Mouse (Mus musculus): ENCODE results near the gene Kdm8. TPM values are rescaled to one million over a fixed set of nuclear protein-coding genes. Genes with fewer than 3 reads are reported as not detected.

The Kdm8 gene
- total RNA-seq, 1 experiment from 2014 or later: 7.0 TPM

- ATAC-seq (replicated peaks in 1 of 2; ENCODE audit: insufficient read depth in 1 of 2, low FRiP score in 2 of 2, low TSS enrichment in 1 of 2, low read depth in 1 of 2, poor library complexity in 2 of 2, severe bottlenecking in 2 of 2): no peak
These were observed 2.2 kb upstream of the Kdm8 start for GRCm38 (mm10) chr7:125442323-125442722.

- ATAC-seq (replicated peaks in 1 of 2; ENCODE audit: insufficient read depth in 1 of 2, low FRiP score in 2 of 2, low TSS enrichment in 1 of 2, low read depth in 1 of 2, poor library complexity in 2 of 2, severe bottlenecking in 2 of 2): no peak
These were observed 406 bp upstream of the Kdm8 start for GRCm38 (mm10) chr7:125444076-125444463.

GRCm38 (mm10) chr7:125450678-125451077, 6.2 kb downstream of the Kdm8 start:
- ATAC-seq (replicated peaks in 1 of 2; ENCODE audit: insufficient read depth in 1 of 2, low FRiP score in 2 of 2, low TSS enrichment in 1 of 2, low read depth in 1 of 2, poor library complexity in 2 of 2, severe bottlenecking in 2 of 2): no peak

GRCm38 (mm10) chr7:125451078-125451477, 6.6 kb downstream of the Kdm8 start:
- no peak for ATAC-seq (replicated peaks in 1 of 2; ENCODE audit: insufficient read depth in 1 of 2, low FRiP score in 2 of 2, low TSS enrichment in 1 of 2, low read depth in 1 of 2, poor library complexity in 2 of 2, severe bottlenecking in 2 of 2)

- no peak for ATAC-seq (replicated peaks in 1 of 2; ENCODE audit: insufficient read depth in 1 of 2, low FRiP score in 2 of 2, low TSS enrichment in 1 of 2, low read depth in 1 of 2, poor library complexity in 2 of 2, severe bottlenecking in 2 of 2)
These were observed 9.2 kb downstream of the Kdm8 start for GRCm38 (mm10) chr7:125453671-125454070.

GRCm38 (mm10) chr7:125462200-125462599, 17.7 kb downstream of the Kdm8 start:
- no peak for ATAC-seq (replicated peaks in 1 of 2; ENCODE audit: insufficient read depth in 1 of 2, low FRiP score in 2 of 2, low TSS enrichment in 1 of 2, low read depth in 1 of 2, poor library complexity in 2 of 2, severe bottlenecking in 2 of 2)

- ATAC-seq (replicated peaks in 1 of 2; ENCODE audit: insufficient read depth in 1 of 2, low FRiP score in 2 of 2, low TSS enrichment in 1 of 2, low read depth in 1 of 2, poor library complexity in 2 of 2, severe bottlenecking in 2 of 2): peak; percentile 53 to 55
These were observed 25.5 kb downstream of the Kdm8 start for GRCm38 (mm10) chr7:125469937-125470336.

GRCm38 (mm10) chr7:125470901-125471300, 26.4 kb downstream of the Kdm8 start:
- ATAC-seq (replicated peaks in 1 of 2; ENCODE audit: insufficient read depth in 1 of 2, low FRiP score in 2 of 2, low TSS enrichment in 1 of 2, low read depth in 1 of 2, poor library complexity in 2 of 2, severe bottlenecking in 2 of 2): no peak

- ATAC-seq (replicated peaks in 1 of 2; ENCODE audit: insufficient read depth in 1 of 2, low FRiP score in 2 of 2, low TSS enrichment in 1 of 2, low read depth in 1 of 2, poor library complexity in 2 of 2, severe bottlenecking in 2 of 2): peak; percentile 82 to 83
These were observed 27.7 kb downstream of the Kdm8 start for GRCm38 (mm10) chr7:125471991-125472741.

GRCm38 (mm10) chr7:125474535-125474934, 30.1 kb downstream of the Kdm8 start:
- ATAC-seq (replicated peaks in 1 of 2; ENCODE audit: insufficient read depth in 1 of 2, low FRiP score in 2 of 2, low TSS enrichment in 1 of 2, low read depth in 1 of 2, poor library complexity in 2 of 2, severe bottlenecking in 2 of 2): no peak

GRCm38 (mm10) chr7:125475601-125476251, 31.2 kb downstream of the Kdm8 start:
- no peak for ATAC-seq (replicated peaks in 1 of 2; ENCODE audit: insufficient read depth in 1 of 2, low FRiP score in 2 of 2, low TSS enrichment in 1 of 2, low read depth in 1 of 2, poor library complexity in 2 of 2, severe bottlenecking in 2 of 2)

GRCm38 (mm10) chr7:125478391-125478984, 34.0 kb downstream of the Kdm8 start:
- no peak for ATAC-seq (replicated peaks in 1 of 2; ENCODE audit: insufficient read depth in 1 of 2, low FRiP score in 2 of 2, low TSS enrichment in 1 of 2, low read depth in 1 of 2, poor library complexity in 2 of 2, severe bottlenecking in 2 of 2)

GRCm38 (mm10) chr7:125480518-125480917, 36.0 kb downstream of the Kdm8 start:
- no peak for ATAC-seq (replicated peaks in 1 of 2; ENCODE audit: insufficient read depth in 1 of 2, low FRiP score in 2 of 2, low TSS enrichment in 1 of 2, low read depth in 1 of 2, poor library complexity in 2 of 2, severe bottlenecking in 2 of 2)

- ATAC-seq (replicated peaks in 1 of 2; ENCODE audit: insufficient read depth in 1 of 2, low FRiP score in 2 of 2, low TSS enrichment in 1 of 2, low read depth in 1 of 2, poor library complexity in 2 of 2, severe bottlenecking in 2 of 2): no peak
These were observed 37.9 kb downstream of the Kdm8 start for GRCm38 (mm10) chr7:125482339-125482738.

GRCm38 (mm10) chr7:125482886-125483285, 38.4 kb downstream of the Kdm8 start:
- no peak for ATAC-seq (replicated peaks in 1 of 2; ENCODE audit: insufficient read depth in 1 of 2, low FRiP score in 2 of 2, low TSS enrichment in 1 of 2, low read depth in 1 of 2, poor library complexity in 2 of 2, severe bottlenecking in 2 of 2)

GRCm38 (mm10) chr7:125484791-125485190, 40.3 kb downstream of the Kdm8 start:
- no peak for ATAC-seq (replicated peaks in 1 of 2; ENCODE audit: insufficient read depth in 1 of 2, low FRiP score in 2 of 2, low TSS enrichment in 1 of 2, low read depth in 1 of 2, poor library complexity in 2 of 2, severe bottlenecking in 2 of 2)

- ATAC-seq (replicated peaks in 1 of 2; ENCODE audit: insufficient read depth in 1 of 2, low FRiP score in 2 of 2, low TSS enrichment in 1 of 2, low read depth in 1 of 2, poor library complexity in 2 of 2, severe bottlenecking in 2 of 2): no peak
These were observed 41.7 kb downstream of the Kdm8 start for GRCm38 (mm10) chr7:125486121-125486630.

- no peak for ATAC-seq (replicated peaks in 1 of 2; ENCODE audit: insufficient read depth in 1 of 2, low FRiP score in 2 of 2, low TSS enrichment in 1 of 2, low read depth in 1 of 2, poor library complexity in 2 of 2, severe bottlenecking in 2 of 2)
These were observed 42.6 kb downstream of the Kdm8 start for GRCm38 (mm10) chr7:125487126-125487525.

All from hematopoietic stem cell, adult 5-6 weeks (primary cell).